Mouse (Mus musculus) limb, embryonic 12.5 days (tissue): ENCODE results near the gene Fubp3. TPM values are rescaled to one million over a fixed set of nuclear protein-coding genes. Genes with fewer than 3 reads are reported as not detected.
A peak's percentile ranks its signal among the peaks of the same experiment; 100 is the strongest.

Experiments
- ATAC-seq: fragments of 200-750 bp; cut with Nextera tagmentation; 2 replicates; pipeline ENCODE4 v1.8.0; 2017; ENCODE audit warnings: low read depth, moderate TSS enrichment; ENCODE audit not compliant: insufficient number of reproducible peaks, insufficient read depth, low FRiP score, low TSS enrichment
- H3K27ac ChIP-seq: fragments of 300-500 bp; sonication (generic); 2 replicates; pipeline ENCODE4 v1.5.1; 2016; ENCODE audit warnings: mild to moderate bottlenecking, moderate library complexity
- H3K27me3 ChIP-seq: fragments of 300-500 bp; sonication (generic); 2 replicates; pipeline ENCODE4 v1.6.1; 2016; ENCODE audit warnings: mild to moderate bottlenecking, moderate library complexity
- H3K36me3 ChIP-seq: fragments of 300-500 bp; sonication (generic); 2 replicates; pipeline ENCODE4 v1.6.1; 2016; ENCODE audit warnings: mild to moderate bottlenecking, moderate library complexity
- H3K4me1 ChIP-seq: fragments of 300-500 bp; sonication (generic); replicated peaks from 2 replicates; pipeline ENCODE4 v1.6.1; 2016
- H3K4me2 ChIP-seq: fragments of 300-500 bp; sonication (generic); 2 replicates; pipeline ENCODE4 v1.6.1; 2016; ENCODE audit warnings: mild to moderate bottlenecking, moderate library complexity
- H3K4me3 ChIP-seq: fragments of 300-500 bp; sonication (generic); replicated peaks from 2 replicates; pipeline ENCODE4 v1.5.1; 2016; ENCODE audit warnings: mild to moderate bottlenecking
- H3K9ac ChIP-seq: fragments of 300-500 bp; sonication (generic); replicated peaks from 2 replicates; pipeline ENCODE4 v1.6.1; 2016; ENCODE audit warnings: mild to moderate bottlenecking, moderate library complexity
- H3K9me3 ChIP-seq: fragments of 300-500 bp; sonication (generic); 2 replicates; pipeline ENCODE4 v1.6.1; 2016; ENCODE audit warnings: mild to moderate bottlenecking, moderate library complexity
- WGBS: fragments of 180-500 bp; shearing (Covaris S2); methylation state at CpG from one replicate; pipeline ENCODE4 v1.1.7; 2016; 5-methylcytosine and 5-hydroxymethylcytosine counted together
- polyA plus RNA-seq: library from polyadenylated mRNA; unstranded; fragments of >200 nt; fragmentation: Nextera tagmentation; extraction: Ambion mirVana; gene quantifications from 2 replicates; pipeline ENCODE4 v1.2.1, GENCODE M21; 2016

Gene Fubp3
- polyA plus RNA-seq, 1 experiment from 2014 or later, result 102 TPM

DNA sequence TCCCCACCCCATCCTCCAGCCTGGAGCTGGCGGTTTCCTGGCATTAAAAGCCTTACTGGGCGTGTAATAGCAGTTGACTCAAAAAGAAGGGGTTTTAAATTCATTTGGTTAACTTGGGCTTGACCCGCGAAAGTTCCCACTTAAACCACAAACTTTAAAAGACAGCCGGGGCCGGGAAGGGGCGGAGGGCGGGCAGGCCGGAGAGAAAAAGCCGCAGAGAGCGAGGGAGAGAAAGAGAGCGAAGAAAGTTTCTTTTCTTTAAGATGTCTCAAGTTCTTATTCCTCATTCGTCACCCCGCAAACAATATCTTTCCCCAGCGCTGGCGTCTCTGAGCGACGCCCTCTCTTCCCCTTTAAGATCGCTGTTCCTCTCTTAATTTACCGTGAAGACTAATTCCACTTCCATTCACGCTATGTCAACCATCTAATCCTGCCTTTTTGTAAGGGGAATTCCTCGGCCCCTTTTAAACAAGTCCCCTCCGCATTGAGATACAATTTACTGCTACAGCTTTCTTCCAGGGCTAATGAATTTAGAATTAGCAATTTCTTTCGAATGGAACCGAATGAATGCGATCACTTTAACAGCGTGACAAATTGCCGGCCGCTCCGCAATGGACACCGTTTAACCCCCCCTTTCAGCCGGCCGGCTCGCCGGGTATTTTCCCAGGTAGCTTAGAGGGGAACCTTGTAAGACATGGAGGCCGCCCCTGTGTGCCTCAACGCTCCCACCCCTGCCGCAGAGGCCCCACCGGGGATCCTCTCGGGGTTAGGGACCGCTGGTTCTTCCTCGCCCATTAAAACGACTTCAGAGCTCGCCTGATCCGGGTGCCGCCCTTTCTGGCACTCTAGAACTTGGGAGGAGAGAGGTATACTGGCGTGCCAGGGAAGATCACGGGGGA is 68.4 kb downstream of the Fubp3 start:
- no peak for ATAC-seq
- peak overlapping the region; percentile 4 for H3K4me3 ChIP-seq
- no peaks in the 10 kb centered on the region for H3K9me3 ChIP-seq
- WGBS, result 1% methylated on average over 48 of the region's 48 CpGs
- no peaks in the 10 kb centered on the region for H3K36me3 ChIP-seq
- H3K27ac ChIP-seq, result no peak overlapping the region
- 0 out of 2 replicates have a peak overlapping the region, but pooled peaks have one; percentile 8 for H3K9ac ChIP-seq
- 0 out of 2 replicates have a peak overlapping the region, but pooled peaks have one; percentile 20 for H3K4me2 ChIP-seq
- H3K4me1 ChIP-seq, result peaks cover 31% of the 10 kb centered on the region
- H3K27me3 ChIP-seq, result peaks cover 100% of the 10 kb centered on the region

DNA sequence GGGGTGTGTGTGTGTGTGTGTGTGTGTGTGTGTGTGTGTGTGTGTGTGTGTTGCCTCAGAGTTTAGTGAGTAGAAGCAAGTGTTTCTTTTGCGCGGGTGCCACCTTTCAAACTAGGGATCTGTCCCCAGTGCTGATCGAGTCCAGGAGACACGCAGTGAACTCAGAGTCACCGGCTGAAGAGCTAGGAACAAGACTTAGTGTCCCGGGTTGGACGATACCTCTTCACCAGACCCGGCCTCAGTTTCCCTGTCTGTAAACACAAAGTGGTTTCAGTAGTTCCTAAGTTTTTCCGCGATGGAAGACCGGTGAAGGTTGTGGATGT is 69.0 kb downstream of the Fubp3 start:
- Histone ChIP-seq H3K36me3 (no peaks in the 10 kb centered on the region), H3K9me3 (no peaks in the 10 kb centered on the region), H3K4me2 (no peak overlapping the region), H3K27ac (no peak overlapping the region), H3K4me3 (no peak overlapping the region), H3K27me3 (peaks cover 100% of the 10 kb centered on the region), H3K9ac (no peak overlapping the region), H3K4me1 (peaks cover 25% of the 10 kb centered on the region)
- under 1% methylated on average over 11 of the region's 11 CpGs for WGBS
- ATAC-seq, result no peak

DNA sequence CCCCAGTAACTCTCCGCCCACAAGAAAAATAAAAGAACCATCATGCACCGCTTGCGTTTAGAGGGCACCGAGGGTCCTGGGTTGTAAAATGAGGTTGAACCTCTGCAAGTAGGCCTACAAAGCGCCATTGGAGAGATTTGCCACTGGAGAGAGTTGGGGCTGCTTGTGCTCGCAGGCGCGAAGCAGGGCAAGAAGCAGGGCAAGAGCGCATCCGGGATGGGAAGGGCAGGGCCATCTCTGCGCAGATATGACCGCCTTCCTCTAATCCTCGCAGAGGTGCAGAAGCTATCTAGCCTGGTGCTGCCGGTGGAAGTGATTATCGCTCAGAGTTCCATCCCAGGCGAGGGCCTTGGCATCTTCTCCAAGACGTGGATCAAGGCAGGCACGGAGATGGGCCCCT is 69.5 kb downstream of the Fubp3 start:
- ATAC-seq, result no peak
- no peak overlapping the region for H3K27ac ChIP-seq
- no peak overlapping the region for H3K4me2 ChIP-seq
- H3K36me3 ChIP-seq, result no peaks in the 10 kb centered on the region
- H3K9ac ChIP-seq, result no peak overlapping the region
- H3K27me3 ChIP-seq, result peaks cover 100% of the 10 kb centered on the region
- H3K4me3 ChIP-seq, result no peak overlapping the region
- H3K4me1 ChIP-seq, result peaks cover 20% of the 10 kb centered on the region
- 3% methylated on average over 18 of the region's 18 CpGs for WGBS
- H3K9me3 ChIP-seq, result no peaks in the 10 kb centered on the region

DNA sequence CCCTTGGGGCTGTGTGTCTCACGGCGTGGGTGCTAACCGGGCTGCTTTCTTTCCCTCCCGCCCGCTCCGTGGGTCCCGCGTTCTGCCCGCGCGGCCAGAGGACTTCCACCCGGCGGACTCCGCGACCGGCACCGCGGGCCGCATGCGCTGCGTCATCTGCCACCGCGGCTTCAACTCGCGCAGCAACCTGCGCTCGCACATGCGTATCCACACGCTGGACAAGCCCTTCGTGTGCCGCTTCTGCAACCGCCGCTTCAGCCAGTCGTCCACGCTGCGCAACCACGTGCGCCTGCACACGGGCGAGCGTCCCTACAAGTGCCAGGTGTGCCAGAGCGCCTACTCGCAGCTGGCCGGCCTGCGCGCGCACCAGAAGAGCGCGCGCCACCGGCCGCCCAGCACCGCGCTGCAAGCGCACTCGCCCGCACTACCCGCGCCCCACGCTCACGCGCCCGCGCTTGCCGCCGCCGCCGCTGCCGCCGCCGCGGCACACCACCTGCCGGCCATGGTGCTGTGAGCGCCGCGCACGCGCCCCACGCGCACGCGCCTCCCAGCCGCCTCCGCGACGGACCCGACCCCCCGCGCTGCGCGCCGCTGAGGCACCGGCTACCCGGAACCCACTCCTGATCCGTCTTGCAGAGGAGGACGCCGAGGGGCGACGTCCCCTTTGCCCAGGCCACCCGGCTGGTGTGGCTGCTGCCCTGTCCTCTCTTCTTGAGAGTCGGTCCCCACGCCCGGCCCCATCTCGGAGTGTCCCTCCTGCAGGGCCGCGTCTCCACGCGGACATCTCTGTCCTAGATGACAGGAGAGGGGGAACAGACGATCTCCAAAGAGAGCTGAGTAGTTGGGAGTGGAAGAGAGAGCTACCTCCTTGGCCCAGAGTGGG is 81.8 kb downstream of the Fubp3 start:
- Histone ChIP-seq H3K4me1 (peaks cover 12% of the 10 kb centered on the region), H3K4me2 (peak overlapping the region; percentile 97), H3K9me3 (peaks cover 5% of the 10 kb centered on the region), H3K27ac (no peak overlapping the region), H3K27me3 (peaks cover 96% of the 10 kb centered on the region), H3K4me3 (peak overlapping the region; percentile 58), H3K9ac (peak overlapping the region; percentile 37; the same call in 1 of the 2 replicates), H3K36me3 (no peaks in the 10 kb centered on the region)
- 0 out of 2 replicates have a peak, but pooled peaks have one; percentile 47 for ATAC-seq
- under 1% methylated on average over 100 of the region's 109 CpGs for WGBS

DNA sequence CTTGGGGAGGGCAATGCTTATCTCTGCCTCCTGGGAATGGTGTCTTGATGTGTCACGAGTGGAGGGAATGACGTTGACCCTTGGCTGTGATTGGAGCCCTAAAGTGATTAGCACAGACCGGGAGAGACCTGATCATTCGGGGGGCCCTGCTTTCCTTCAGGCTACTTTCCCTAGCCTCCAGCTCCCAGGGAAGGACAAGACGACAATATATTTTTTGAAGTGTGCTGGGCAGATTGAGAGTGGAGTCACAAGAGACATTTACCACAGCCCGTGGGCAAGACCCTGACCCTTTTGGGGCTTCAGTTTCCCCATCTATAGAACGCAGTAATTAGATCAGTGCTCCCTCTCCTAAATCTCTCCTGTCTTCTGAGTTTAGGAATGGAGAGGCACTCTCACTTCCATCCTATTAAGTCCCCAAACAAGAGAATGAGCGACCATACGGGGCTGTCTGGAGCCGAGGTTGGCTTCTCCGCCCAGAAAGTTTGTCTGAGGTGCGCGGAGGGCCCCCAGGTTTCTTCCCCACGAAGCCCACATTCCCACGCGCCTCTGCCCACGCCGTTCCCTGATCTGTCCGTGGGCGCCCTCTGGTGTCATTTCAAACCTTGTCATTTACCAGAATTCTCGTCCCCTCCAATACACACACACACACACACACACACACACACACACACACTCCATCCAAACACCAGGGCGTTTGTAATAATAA is 82.6 kb downstream of the Fubp3 start:
- H3K27ac ChIP-seq, result no peak overlapping the region
- no peak for ATAC-seq
- 4% methylated on average over 22 of the region's 22 CpGs for WGBS
- no peak overlapping the region for H3K9ac ChIP-seq
- H3K36me3 ChIP-seq, result no peaks in the 10 kb centered on the region
- H3K4me1 ChIP-seq, result peaks cover 12% of the 10 kb centered on the region
- H3K4me3 ChIP-seq, result peak overlapping the region; percentile 58
- H3K27me3 ChIP-seq, result peaks cover 94% of the 10 kb centered on the region
- H3K4me2 ChIP-seq, result peak overlapping the region; percentile 97
- H3K9me3 ChIP-seq, result peaks cover 8% of the 10 kb centered on the region

DNA sequence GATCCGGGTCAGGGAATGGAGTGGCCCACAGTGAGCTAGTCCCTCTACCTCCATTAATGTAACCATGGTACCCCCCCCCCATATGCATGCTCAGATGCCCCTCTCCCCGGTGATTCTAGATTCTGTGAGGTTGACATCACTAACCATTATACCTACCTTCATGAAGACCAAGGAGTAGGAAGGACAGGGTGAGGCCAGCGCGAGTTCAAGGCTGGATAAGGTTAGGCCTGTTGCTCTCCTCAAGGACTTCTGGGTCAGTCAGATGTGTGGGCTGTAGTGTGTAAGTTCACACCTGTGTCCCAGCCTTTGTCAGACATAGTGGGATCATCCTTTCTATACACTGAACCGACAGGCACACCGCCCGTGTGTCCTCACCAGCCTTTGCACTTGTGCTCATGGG is 83.9 kb downstream of the Fubp3 start:
- Histone ChIP-seq H3K4me3 (no peak overlapping the region), H3K27me3 (peaks cover 81% of the 10 kb centered on the region), H3K9me3 (peaks cover 8% of the 10 kb centered on the region), H3K9ac (no peak overlapping the region), H3K4me2 (no peak overlapping the region), H3K27ac (no peak overlapping the region), H3K4me1 (peaks cover 12% of the 10 kb centered on the region), H3K36me3 (no peaks in the 10 kb centered on the region)
- no peak for ATAC-seq
- 82% methylated on average over 7 of the region's 7 CpGs for WGBS

DNA sequence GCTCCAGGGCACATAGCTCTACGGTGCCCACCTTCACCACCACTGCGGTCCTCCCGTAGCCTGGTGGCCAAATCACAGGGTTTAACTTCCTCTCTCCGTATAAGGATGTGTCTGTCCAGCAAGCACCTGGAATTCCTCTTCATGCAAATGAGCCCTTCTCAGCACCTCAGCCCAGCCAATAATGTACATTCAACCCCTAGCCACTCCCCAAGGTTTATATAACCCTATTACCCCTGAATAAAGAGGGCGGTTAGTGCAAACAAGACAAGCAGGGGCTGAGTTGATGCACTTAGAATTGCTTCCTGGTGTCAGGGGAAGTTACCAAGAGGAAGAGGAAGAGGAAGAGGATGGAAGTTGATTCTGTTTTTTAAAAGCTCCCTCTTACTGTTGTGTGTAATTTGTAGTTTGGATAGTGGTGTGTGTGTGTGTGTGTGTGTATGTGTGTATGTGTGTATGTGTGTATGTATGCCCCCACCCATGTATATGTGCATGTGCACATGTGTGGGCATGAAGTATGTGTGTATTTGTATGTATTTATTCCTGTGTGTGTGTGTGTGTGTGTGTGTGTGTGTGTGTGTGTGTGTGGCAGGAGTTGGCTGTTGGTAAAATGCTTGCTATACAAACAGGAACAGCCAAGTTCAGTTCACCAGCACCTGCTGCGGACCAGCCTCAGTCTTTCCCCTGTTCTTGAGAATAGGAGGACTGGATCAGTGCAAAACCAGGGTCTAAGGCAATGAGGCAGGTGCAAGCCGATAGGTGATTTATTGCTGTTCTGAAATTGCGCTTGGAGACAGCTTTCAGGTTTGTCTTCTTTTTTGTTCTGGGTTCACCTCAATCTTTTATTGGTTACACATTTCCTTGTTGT is 90.7 kb downstream of the Fubp3 start:
- no peak for ATAC-seq
- no peak overlapping the region for H3K9ac ChIP-seq
- no peaks in the 10 kb centered on the region for H3K4me1 ChIP-seq
- 58% methylated on average over 8 of the region's 8 CpGs for WGBS
- H3K4me2 ChIP-seq, result no peak overlapping the region
- H3K4me3 ChIP-seq, result no peak overlapping the region
- peaks cover 47% of the 10 kb centered on the region for H3K27me3 ChIP-seq
- H3K27ac ChIP-seq, result no peak overlapping the region
- no peaks in the 10 kb centered on the region for H3K36me3 ChIP-seq
- H3K9me3 ChIP-seq, result peaks cover 8% of the 10 kb centered on the region

DNA sequence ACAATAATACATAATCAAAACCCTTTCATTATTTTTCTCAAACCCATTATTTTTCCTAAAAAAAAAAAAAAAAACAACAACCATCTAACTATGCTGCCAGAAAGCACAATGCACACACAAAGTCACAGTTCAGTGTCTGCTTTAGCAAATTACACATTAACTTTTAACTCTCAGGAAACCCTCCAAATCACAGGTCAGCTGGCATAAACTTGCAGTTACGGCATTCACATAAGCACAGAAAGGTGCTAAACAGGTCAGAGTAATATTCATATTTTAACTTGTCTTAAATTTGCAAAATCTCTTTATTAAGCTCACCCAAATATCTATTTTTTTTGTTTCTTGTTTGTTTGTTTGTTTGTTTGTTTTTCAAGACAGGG is 91.3 kb downstream of the Fubp3 start:
- no peak for ATAC-seq
- H3K27ac ChIP-seq, result no peak overlapping the region
- WGBS, result 82% methylated on average over 1 of the region's 1 CpGs

More for the DNA sequence above, 91.3 kb downstream of the Fubp3 start:
- no peak overlapping the region for H3K4me3 ChIP-seq
- no peaks in the 10 kb centered on the region for H3K4me1 ChIP-seq
- no peak overlapping the region for H3K4me2 ChIP-seq
- peaks cover 41% of the 10 kb centered on the region for H3K27me3 ChIP-seq
- H3K9ac ChIP-seq, result no peak overlapping the region
- no peaks in the 10 kb centered on the region for H3K36me3 ChIP-seq
- H3K9me3 ChIP-seq, result peaks cover 7% of the 10 kb centered on the region
